Mouse (Mus musculus) MEL (cell line): Measurements from ENCODE around the gene Thg1l. TPM values are rescaled to one million over a fixed set of nuclear protein-coding genes. Genes with fewer than 3 reads are reported as not detected.
A peak's percentile ranks its signal among the peaks of the same experiment; 100 is the strongest.

Experiments
- DNase-seq: peaks from one replicate; pipeline ENCODE4 v3.0.0; 2011; ENCODE audit warnings: low read depth, low spot score
- H3K27ac ChIP-seq: 2 replicates; pipeline ENCODE4 v1.5.1; 2012; ENCODE audit warnings: low read depth, mild to moderate bottlenecking, control low read depth, low read length, moderate library complexity; ENCODE audit not compliant: control insufficient read depth
- H3K27me3 ChIP-seq, 2 experiments: fragments of 150-350 bp in 1 of 2; sonication (generic) in 1 of 2; 2 replicates each; pipeline ENCODE4 v1.6.1; 2012; ENCODE audit warnings: low read length in 2 of 2, mild to moderate bottlenecking in 2 of 2, improper control_type of control experiment in 1 of 2, moderate library complexity in 1 of 2; ENCODE audit not compliant: insufficient read depth in 2 of 2, control insufficient read depth in 1 of 2
- H3K36me3 ChIP-seq, 2 experiments: 2 replicates each; pipeline ENCODE4 v1.6.1; 2012 to 2014; ENCODE audit warnings: low read length in 2 of 2, improper control_type of control experiment in 1 of 2, inconsistent platforms in 1 of 2, mild to moderate bottlenecking in 1 of 2; ENCODE audit not compliant: insufficient read depth in 2 of 2, control insufficient read depth in 1 of 2
- H3K4me1 ChIP-seq, 2 experiments: fragments of 150-350 bp in 1 of 2; sonication (generic) in 1 of 2; 2 replicates each; pipeline ENCODE4 v1.6.1; 2012; ENCODE audit warnings: low read length in 2 of 2, improper control_type of control experiment in 1 of 2, mild to moderate bottlenecking in 1 of 2; ENCODE audit not compliant: insufficient read depth in 2 of 2, control insufficient read depth in 1 of 2
- H3K4me3 ChIP-seq, 2 experiments: fragments of 150-350 bp in 1 of 2; sonication (generic) in 1 of 2; 2 replicates each; pipeline ENCODE4 v1.5.1; 2012; ENCODE audit warnings: low read depth in 2 of 2, low read length in 2 of 2, mild to moderate bottlenecking in 2 of 2, moderate library complexity in 2 of 2, control low read depth in 1 of 2, improper control_type of control experiment in 1 of 2; ENCODE audit not compliant: control insufficient read depth in 1 of 2, insufficient read depth in 1 of 2
- H3K79me2 ChIP-seq: 2 replicates; pipeline ENCODE4 v1.6.1; 2012; ENCODE audit warnings: mild to moderate bottlenecking, low read length, moderate library complexity; ENCODE audit not compliant: control insufficient read depth, poor library complexity, insufficient read depth
- H3K9ac ChIP-seq: 2 replicates; pipeline ENCODE4 v1.6.1; 2012; ENCODE audit warnings: low read depth, mild to moderate bottlenecking, control low read depth, low read length, moderate library complexity; ENCODE audit not compliant: control insufficient read depth, poor library complexity, severe bottlenecking
- H3K9me3 ChIP-seq: fragments of 150-350 bp; sonication (generic); replicated peaks from 2 replicates; pipeline ENCODE4 v1.6.1; 2012; ENCODE audit warnings: mild to moderate bottlenecking, low read length, improper control_type of control experiment, moderate library complexity; ENCODE audit not compliant: insufficient read depth
- CTCF ChIP-seq, 3 experiments: IDR thresholded peaks in 2 of 3; conservative IDR thresholded peaks in 1 of 3; 2 replicates each; pipeline ENCODE4 v1.5.1; 2011 to 2012; ENCODE audit warnings: low read length in 3 of 3, low read depth in 2 of 3, mild to moderate bottlenecking in 2 of 3, improper control_type of control experiment in 1 of 3, inconsistent platforms in 1 of 3, mixed read lengths in 1 of 3, moderate library complexity in 1 of 3; ENCODE audit not compliant: control insufficient read depth in 1 of 3, insufficient read depth in 1 of 3, poor library complexity in 1 of 3, severe bottlenecking in 1 of 3
- ELF1 ChIP-seq: IDR thresholded peaks from 2 replicates; pipeline ENCODE4 v1.6.1; 2014; ENCODE audit warnings: low read depth, mild to moderate bottlenecking, inconsistent platforms, low read length, improper control_type of control experiment, moderate library complexity
- GABPA ChIP-seq: IDR thresholded peaks from 2 replicates; pipeline ENCODE4 v1.6.1; 2012; ENCODE audit warnings: low read depth, mild to moderate bottlenecking, inconsistent platforms, low read length, improper control_type of control experiment, moderate library complexity
- JUND ChIP-seq: IDR thresholded peaks from 2 replicates; pipeline ENCODE4 v1.6.1; 2011; ENCODE audit warnings: low read depth, mild to moderate bottlenecking, improper control_type of control experiment, low read length
- MAX ChIP-seq: IDR thresholded peaks from 2 replicates; pipeline ENCODE4 v1.6.1; 2011; ENCODE audit warnings: low read length, improper control_type of control experiment
- MAZ ChIP-seq: IDR thresholded peaks from 2 replicates; pipeline ENCODE4 v1.6.1; 2012; ENCODE audit warnings: low read depth, mild to moderate bottlenecking, inconsistent platforms, low read length, improper control_type of control experiment
- MEF2A ChIP-seq: IDR thresholded peaks from 2 replicates; pipeline ENCODE4 v1.6.1; 2014; ENCODE audit warnings: low read depth, mild to moderate bottlenecking, inconsistent platforms, low read length, improper control_type of control experiment; ENCODE audit not compliant: poor library complexity, insufficient replicate concordance, severe bottlenecking; ENCODE audit errors: extremely low read depth
- NRF1 ChIP-seq: IDR thresholded peaks from 2 replicates; pipeline ENCODE4 v1.6.1; 2014; ENCODE audit warnings: low read depth, mild to moderate bottlenecking, inconsistent platforms, low read length, improper control_type of control experiment, moderate library complexity; ENCODE audit not compliant: poor library complexity, insufficient read depth, severe bottlenecking
- POLR2AphosphoS5 ChIP-seq: IDR thresholded peaks from 2 replicates; pipeline ENCODE4 v1.6.1; 2012; ENCODE audit warnings: low read depth, borderline replicate concordance, mild to moderate bottlenecking, inconsistent platforms, low read length, moderate library complexity, mixed read lengths
- RAD21 ChIP-seq: IDR thresholded peaks from 2 replicates; pipeline ENCODE4 v1.6.1; 2011; ENCODE audit warnings: mild to moderate bottlenecking, low read depth, low read length, improper control_type of control experiment
- SMC3 ChIP-seq: IDR thresholded peaks from 2 replicates; pipeline ENCODE4 v1.6.1; 2011; ENCODE audit warnings: low read depth, low read length, improper control_type of control experiment
- TAL1 ChIP-seq: IDR thresholded peaks from 2 replicates; pipeline ENCODE4 v1.6.1; 2012; ENCODE audit warnings: mild to moderate bottlenecking, inconsistent platforms, low read length, moderate library complexity, mixed read lengths
- TBP ChIP-seq: IDR thresholded peaks from 2 replicates; pipeline ENCODE4 v1.8.0; 2011; ENCODE audit warnings: low read depth, low read length, improper control_type of control experiment
- TCF12 ChIP-seq: IDR thresholded peaks from 2 replicates; pipeline ENCODE4 v1.6.1; 2014; ENCODE audit warnings: low read depth, mild to moderate bottlenecking, inconsistent platforms, low read length, improper control_type of control experiment, moderate library complexity
- UBTF ChIP-seq: IDR thresholded peaks from 2 replicates; pipeline ENCODE4 v1.6.1; 2012; ENCODE audit warnings: low read depth, mild to moderate bottlenecking, inconsistent platforms, low read length, improper control_type of control experiment, moderate library complexity, borderline replicate concordance; ENCODE audit not compliant: insufficient read depth
- USF1 ChIP-seq: IDR thresholded peaks from 2 replicates; pipeline ENCODE4 v1.6.1; 2014; ENCODE audit warnings: low read depth, mild to moderate bottlenecking, inconsistent platforms, low read length, improper control_type of control experiment, moderate library complexity
- ZC3H11A ChIP-seq: IDR thresholded peaks from 2 replicates; pipeline ENCODE4 v1.6.1; 2012; ENCODE audit warnings: low read depth, mild to moderate bottlenecking, inconsistent platforms, low read length, improper control_type of control experiment
- ZNF384 ChIP-seq: IDR thresholded peaks from 2 replicates; pipeline ENCODE4 v1.6.1; 2012; ENCODE audit warnings: low read depth, mild to moderate bottlenecking, inconsistent platforms, low read length, improper control_type of control experiment
- polyA plus RNA-seq, 2 experiments: library from polyadenylated mRNA; stranded (reverse) in 1 of 2; unstranded in 1 of 2; fragments of >175 nt in 1 of 2; fragments of >200 nt in 1 of 2; gene quantifications; 2 replicates each; pipeline versions ENCODE4 v1.2.1 to v1.2.4; 2012; ENCODE audit warnings: low replicate concordance in 2 of 2, low read depth in 1 of 2; ENCODE audit not compliant: insufficient read length in 2 of 2, insufficient read depth in 1 of 2, missing spikeins in 1 of 2
- total RNA-seq: library from RNA; depleted of rRNA; stranded (reverse); fragments of 300-350 nt; gene quantifications from 2 replicates; pipeline ENCODE4 v1.2.3, GENCODE M21; 2012

The Thg1l gene
- total and polyA plus RNA-seq, 3 experiments = 65.8 to 569 (median 77.5) TPM

- no peak overlapping the region for H3K4me3 ChIP-seq
- TF ChIP-seq UBTF = no peak
- 0 out of 6 replicates have a peak, but pooled peaks of 1 of the 3 experiments have one; percentile 13 for TF ChIP-seq CTCF (IDR thresholded peaks at IDR 0.05 in 2 of 3, conservative IDR thresholded peaks at IDR 0.05 in 1 of 3; ENCODE audit: control insufficient read depth in 1 of 3, insufficient read depth in 1 of 3, low read depth in 2 of 3, low read length in 3 of 3, poor library complexity in 1 of 3, severe bottlenecking in 1 of 3)
- H3K9me3 ChIP-seq = no peaks in the 10 kb centered on the region
- H3K4me1 ChIP-seq = peaks cover 0 to 3% of the 10 kb centered on the region in 2 experiments; a peak in 1 of 4 replicates
- peaks cover 1% of the 10 kb centered on the region; the same call in 1 of the 2 replicates for H3K79me2 ChIP-seq
- DNase-seq = peak; percentile 65
- H3K27ac ChIP-seq = no peak overlapping the region
- no peaks in the 10 kb centered on the region; a peak in 1 of 4 replicates for H3K36me3 ChIP-seq
- no peak overlapping the region for H3K9ac ChIP-seq
- H3K27me3 ChIP-seq = peaks cover 5 to 7% of the 10 kb centered on the region in 2 experiments
Observed at GRCm38 (mm10) chr11:45960003-45960402, 4.7 kb upstream of the Thg1l start.

GRCm38 (mm10) chr11:45959598-45959997 lies 4.3 kb upstream of the Thg1l start:
- peaks cover 0 to 2% of the 10 kb centered on the region in 2 experiments; a peak in 1 of 4 replicates for H3K36me3 ChIP-seq
- DNase-seq = peak; percentile 79
- no peaks in the 10 kb centered on the region for H3K9me3 ChIP-seq
- no peak for TF ChIP-seq POLR2AphosphoS5
- no peak for TF ChIP-seq MAZ
- TF ChIP-seq RAD21 = peak; percentile 37
- peak; percentile 87 for TF ChIP-seq ELF1
- peak; percentile 14 to 66 (median 45); a peak in 4 of 6 replicates for TF ChIP-seq CTCF (IDR thresholded peaks at IDR 0.05 in 2 of 3, conservative IDR thresholded peaks at IDR 0.05 in 1 of 3; ENCODE audit: control insufficient read depth in 1 of 3, insufficient read depth in 1 of 3, low read depth in 2 of 3, low read length in 3 of 3, poor library complexity in 1 of 3, severe bottlenecking in 1 of 3)
- TF ChIP-seq ZNF384 = peak; percentile 70
- no peak for TF ChIP-seq TCF12
- TF ChIP-seq SMC3 = peak; percentile 57
- TF ChIP-seq TBP = no peak
- no peak for TF ChIP-seq GABPA
- peak; percentile 25; the same call in 1 of the 2 replicates for TF ChIP-seq ZC3H11A
- no peak for TF ChIP-seq MEF2A
- H3K27ac ChIP-seq = no peak overlapping the region
- H3K4me3 ChIP-seq = no peak overlapping the region
- peaks cover 5 to 7% of the 10 kb centered on the region in 2 experiments for H3K27me3 ChIP-seq
- H3K9ac ChIP-seq = no peak overlapping the region
- peaks cover 1 to 3% of the 10 kb centered on the region in 2 experiments; a peak in 1 of 4 replicates for H3K4me1 ChIP-seq
- H3K79me2 ChIP-seq = peaks cover 1% of the 10 kb centered on the region; the same call in 1 of the 2 replicates

- Histone ChIP-seq H3K9ac (no peak overlapping the region), H3K9me3 (no peaks in the 10 kb centered on the region), H3K79me2 (peaks cover 20% of the 10 kb centered on the region), H3K36me3 (peaks cover 3 to 14% of the 10 kb centered on the region in 2 experiments; a peak in 3 of 4 replicates), H3K4me1 (peaks cover 2 to 8% of the 10 kb centered on the region in 2 experiments), H3K27me3 (no peaks in the 10 kb centered on the region), H3K27ac (no peak overlapping the region), H3K4me3 (no peak overlapping the region)
- no peak for DNase-seq
- TF ChIP-seq RAD21 (no peak), POLR2AphosphoS5 (no peak), USF1 (no peak), NRF1 (no peak), MAX (no peak), TCF12 (no peak), ELF1 (no peak), JUND (no peak), TAL1 (no peak), ZC3H11A (no peak)
Observed at GRCm38 (mm10) chr11:45947491-45947890, 7.8 kb downstream of the Thg1l start.
